Mouse (Mus musculus) thymus, adult 2 months (tissue): ENCODE measurements around the gene Plxnd1.

Experiments used
- CTCF ChIP-seq: fragments of 200-500 bp; IDR thresholded peaks from 2 replicates; pipeline ENCODE4 v1.5.1; 2012; ENCODE audit warnings: mild to moderate bottlenecking, control low read depth, low read length, moderate library complexity, borderline replicate concordance; ENCODE audit not compliant: control insufficient read depth, poor library complexity, insufficient read depth; ENCODE audit errors: extremely low read depth
- POLR2A ChIP-seq: fragments of 200-500 bp; IDR thresholded peaks from 2 replicates; pipeline ENCODE4 v1.6.1; 2012; ENCODE audit warnings: mild to moderate bottlenecking, low read length, control low read depth, moderate library complexity; ENCODE audit not compliant: control insufficient read depth, poor library complexity, insufficient read depth; ENCODE audit errors: extremely low read depth

DNA sequence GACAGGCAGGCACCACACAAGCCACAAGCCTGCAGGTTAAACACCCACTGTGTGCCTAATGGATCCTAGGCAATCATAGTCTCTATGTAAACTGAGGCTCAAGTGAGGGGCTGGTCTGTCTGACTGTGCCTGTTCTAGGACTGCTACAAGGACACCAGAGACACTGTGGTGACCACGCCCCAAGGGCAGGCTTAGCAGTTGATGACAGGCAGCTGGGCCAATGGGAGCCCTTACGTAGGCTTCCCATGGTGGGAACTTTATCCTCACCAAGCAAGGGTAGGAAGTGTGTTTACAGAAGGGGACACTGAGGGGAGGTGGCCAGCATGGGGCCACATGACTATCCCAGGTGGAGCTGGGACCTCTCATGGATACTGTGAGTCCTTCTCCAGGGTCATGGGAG, 4.4 kb upstream of the Plxnd1 start:
- TF ChIP-seq POLR2A (no peak), CTCF (no peak)
